Mouse (Mus musculus) heart, embryonic 11.5 days (tissue): Measurements from ENCODE around the gene Ccdc86. TPM values are rescaled to one million over a fixed set of nuclear protein-coding genes. Genes with fewer than 3 reads are reported as not detected.
A peak's percentile ranks its signal among the peaks of the same experiment; 100 is the strongest.

Experiments used
- ATAC-seq: fragments of 200-750 bp; cut with Nextera tagmentation; replicated peaks from 2 replicates; pipeline ENCODE4 v1.8.0; 2017; ENCODE audit warnings: moderate library complexity; ENCODE audit not compliant: insufficient number of reproducible peaks, low FRiP score, low TSS enrichment
- H3K27ac ChIP-seq: fragments of 300-500 bp; sonication (generic); 2 replicates; pipeline ENCODE4 v1.5.1; 2014; ENCODE audit warnings: mild to moderate bottlenecking, low read depth, low read length
- H3K27me3 ChIP-seq: fragments of 300-500 bp; sonication (generic); 2 replicates; pipeline ENCODE4 v1.6.1; 2014; ENCODE audit warnings: mild to moderate bottlenecking, low read length, mixed read lengths; ENCODE audit not compliant: control insufficient read depth, insufficient read depth
- H3K36me3 ChIP-seq: fragments of 300-500 bp; sonication (generic); 2 replicates; pipeline ENCODE4 v1.6.1; 2014; ENCODE audit warnings: mild to moderate bottlenecking, low read length, moderate library complexity, mixed read lengths; ENCODE audit not compliant: control insufficient read depth, insufficient read depth
- H3K4me1 ChIP-seq: fragments of 300-500 bp; sonication (generic); 2 replicates; pipeline ENCODE4 v1.6.1; 2014; ENCODE audit warnings: low read length; ENCODE audit not compliant: control insufficient read depth, insufficient read depth
- H3K4me2 ChIP-seq: fragments of 300-500 bp; sonication (generic); 2 replicates; pipeline ENCODE4 v1.6.1; 2014; ENCODE audit warnings: mild to moderate bottlenecking, moderate library complexity
- H3K4me3 ChIP-seq: fragments of 300-500 bp; sonication (generic); 2 replicates; pipeline ENCODE4 v1.5.1; 2014; ENCODE audit warnings: low read depth, low read length
- H3K9ac ChIP-seq: fragments of 300-500 bp; sonication (generic); 2 replicates; pipeline ENCODE4 v1.6.1; 2014; ENCODE audit warnings: mild to moderate bottlenecking, low read depth, low read length, moderate library complexity
- H3K9me3 ChIP-seq: fragments of 300-500 bp; sonication (generic); replicated peaks from 2 replicates; pipeline ENCODE4 v1.6.1; 2016; ENCODE audit warnings: low read length; ENCODE audit not compliant: control insufficient read depth
- WGBS: fragments of 180-500 bp; shearing (Covaris S2); extraction: QIAGEN DNeasy Blood & Tissue Kit; methylation state at CpG from one replicate; pipeline ENCODE4 v1.1.7; 2014; ENCODE audit not compliant: insufficient replicate concordance; 5-methylcytosine and 5-hydroxymethylcytosine counted together
- polyA plus RNA-seq: library from polyadenylated mRNA; unstranded; fragments of >200 nt; fragmentation: Nextera tagmentation; extraction: Ambion mirVana; gene quantifications from 2 replicates; pipeline ENCODE4 v1.2.1, GENCODE M21; 2014

Gene Ccdc86
- 17.7 and 18.9 TPM in 2 replicates for polyA plus RNA-seq

DNA sequence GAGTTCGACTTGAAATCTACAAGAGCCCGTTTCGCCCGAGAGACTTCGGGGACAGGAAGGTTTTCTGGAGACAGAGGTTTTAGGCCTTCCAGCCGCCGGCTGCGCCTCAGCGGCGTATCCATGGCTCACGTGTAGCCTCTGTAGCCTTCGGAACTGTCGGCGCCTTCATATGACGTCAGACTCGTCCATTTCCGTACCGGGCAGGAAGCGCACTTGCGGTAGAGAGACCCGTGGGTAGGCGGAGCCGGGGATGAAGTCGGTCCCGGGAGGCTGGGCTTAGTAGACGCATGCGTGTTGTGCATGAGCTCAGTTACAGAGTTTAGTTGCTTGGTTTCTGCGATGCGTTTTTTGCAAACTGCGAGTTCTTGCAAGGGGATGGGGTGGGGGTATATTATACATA, at the start of gene Ccdc86:
Ccdc86 (minus strand) TSS at position 155 of the 400 bp plus-strand sequence.
- Histone ChIP-seq H3K4me3 (peak within 1 kb of the TSS; percentile 80), H3K36me3 (peaks cover 10% of the 10 kb centered on the region; the same call in 1 of the 2 replicates), H3K27me3 (no peaks in the 10 kb centered on the region), H3K27ac (peak within 1 kb of the TSS; percentile 59), H3K9me3 (no peaks in the 10 kb centered on the region), H3K4me2 (peak within 1 kb of the TSS; percentile 100), H3K9ac (peak within 1 kb of the TSS; percentile 85), H3K4me1 (peaks cover 25% of the 10 kb centered on the region)
- under 1% methylated on average over 30 of the region's 30 CpGs for WGBS
- ATAC-seq, result peak; percentile 90

DNA sequence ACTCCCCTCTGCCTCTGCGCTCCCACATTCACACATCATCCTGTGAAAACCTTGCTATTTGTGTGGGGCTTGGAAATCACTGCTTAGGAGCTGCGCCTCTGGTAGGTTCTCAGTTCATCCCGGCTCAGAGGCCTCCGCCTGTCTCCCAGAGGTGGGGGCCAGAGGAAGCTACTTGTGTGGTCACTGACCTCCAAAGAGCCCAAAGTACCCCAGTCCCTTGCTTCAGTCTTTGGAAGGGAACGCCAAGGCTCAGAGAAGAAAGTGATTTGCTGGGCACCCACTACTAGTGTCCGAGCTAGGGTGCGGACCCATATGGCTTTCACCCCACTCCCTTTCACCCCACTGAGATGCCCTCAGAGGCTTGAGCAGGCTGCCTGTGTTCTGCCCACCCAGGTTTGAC, 44.1 kb upstream of the Ccdc86 start, which contains the start of gene Ms4a15:
Ms4a15 (minus strand) TSS at position 101 of the 400 bp plus-strand sequence.
- H3K4me2 ChIP-seq, result no peak within 1 kb of the TSS
- no peak within 1 kb of the TSS for H3K4me3 ChIP-seq
- H3K9me3 ChIP-seq, result no peaks in the 10 kb centered on the region
- H3K36me3 ChIP-seq, result no peaks in the 10 kb centered on the region
- H3K9ac ChIP-seq, result no peak within 1 kb of the TSS
- no peak within 1 kb of the TSS for H3K27ac ChIP-seq
- WGBS, result 80% methylated on average over 7 of the region's 7 CpGs
- H3K4me1 ChIP-seq, result peaks cover 9% of the 10 kb centered on the region
- no peak for ATAC-seq
- no peaks in the 10 kb centered on the region; the same call in 1 of the 2 replicates for H3K27me3 ChIP-seq

DNA sequence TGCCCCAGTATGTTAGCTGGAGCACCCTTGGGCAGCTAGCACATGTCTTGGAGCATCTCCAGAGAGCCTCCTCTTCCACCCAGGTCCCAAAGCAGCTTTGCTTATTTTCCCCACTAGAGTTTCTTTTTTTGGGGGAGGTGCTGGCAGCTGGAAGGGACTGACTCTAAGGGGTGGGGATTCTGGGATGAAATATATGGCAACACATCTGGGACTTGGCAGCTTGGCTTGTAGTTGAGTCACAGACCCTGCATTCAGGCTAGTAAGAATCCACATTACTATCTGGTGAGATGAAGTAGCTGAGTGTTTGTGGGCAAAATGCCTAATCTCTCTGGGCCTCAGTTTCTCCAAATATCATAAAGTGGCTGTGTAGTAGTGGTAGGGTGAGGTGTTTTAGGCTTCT, 42.8 kb upstream of the Ccdc86 start:
- Histone ChIP-seq H3K4me2 (no peak overlapping the region), H3K9ac (no peak overlapping the region), H3K27me3 (no peaks in the 10 kb centered on the region; the same call in 1 of the 2 replicates), H3K27ac (no peak overlapping the region), H3K4me3 (no peak overlapping the region), H3K4me1 (peaks cover 9% of the 10 kb centered on the region), H3K9me3 (no peaks in the 10 kb centered on the region), H3K36me3 (no peaks in the 10 kb centered on the region)
- no peak for ATAC-seq

DNA sequence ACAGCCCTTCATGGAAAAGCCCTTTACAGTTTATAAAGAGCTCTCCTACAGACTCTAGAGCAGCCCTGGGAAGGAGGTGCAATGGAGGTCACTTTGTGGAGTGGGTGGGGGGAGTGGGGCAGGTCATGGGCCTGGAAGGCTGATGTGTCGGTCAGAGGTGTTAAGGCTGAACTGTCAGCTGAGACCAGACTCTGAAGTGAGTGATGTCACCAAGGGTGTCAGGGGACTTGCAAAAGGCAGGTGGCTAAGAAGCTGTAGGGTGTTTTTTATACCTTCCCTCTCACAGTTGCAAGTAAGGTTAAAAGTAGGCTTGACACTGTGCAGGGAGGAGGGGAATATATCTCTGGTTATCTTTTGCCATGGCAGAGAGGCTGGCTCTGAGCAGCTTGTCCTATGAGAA, 41.7 kb upstream of the Ccdc86 start:
- peaks cover 9% of the 10 kb centered on the region for H3K4me1 ChIP-seq
- WGBS, result 14% methylated on average over 1 of the region's 1 CpGs
- H3K9ac ChIP-seq, result no peak overlapping the region
- ATAC-seq, result no peak
- no peaks in the 10 kb centered on the region for H3K9me3 ChIP-seq
- H3K4me2 ChIP-seq, result no peak overlapping the region
- H3K27me3 ChIP-seq, result no peaks in the 10 kb centered on the region; the same call in 1 of the 2 replicates
- H3K4me3 ChIP-seq, result no peak overlapping the region
- no peaks in the 10 kb centered on the region for H3K36me3 ChIP-seq
- H3K27ac ChIP-seq, result no peak overlapping the region

DNA sequence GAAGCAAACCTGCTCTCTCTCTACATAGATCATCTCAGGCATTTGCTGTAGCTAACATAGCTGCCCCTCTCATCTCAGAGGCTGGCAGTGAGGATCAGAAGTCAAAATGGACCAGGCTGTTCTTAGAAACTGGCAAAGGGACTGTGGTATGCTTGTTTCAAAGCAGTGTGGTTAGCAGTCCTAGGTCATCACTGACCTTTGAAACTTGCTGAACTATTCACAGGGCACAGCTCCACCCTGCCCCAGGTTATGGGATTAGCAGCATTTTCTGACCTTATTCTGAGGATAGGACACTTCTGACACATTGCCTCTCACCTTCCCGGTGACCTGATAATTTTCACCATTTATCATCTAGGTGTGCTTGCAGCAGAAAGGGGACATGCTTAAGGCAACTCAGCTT, 39.5 kb upstream of the Ccdc86 start:
- Histone ChIP-seq H3K9ac (no peak overlapping the region), H3K4me3 (no peak overlapping the region), H3K36me3 (no peaks in the 10 kb centered on the region), H3K27ac (no peak overlapping the region), H3K4me1 (peaks cover 9% of the 10 kb centered on the region), H3K27me3 (no peaks in the 10 kb centered on the region; the same call in 1 of the 2 replicates), H3K4me2 (no peak overlapping the region), H3K9me3 (no peaks in the 10 kb centered on the region)
- 74% methylated on average over 1 of the region's 1 CpGs for WGBS
- no peak for ATAC-seq

DNA sequence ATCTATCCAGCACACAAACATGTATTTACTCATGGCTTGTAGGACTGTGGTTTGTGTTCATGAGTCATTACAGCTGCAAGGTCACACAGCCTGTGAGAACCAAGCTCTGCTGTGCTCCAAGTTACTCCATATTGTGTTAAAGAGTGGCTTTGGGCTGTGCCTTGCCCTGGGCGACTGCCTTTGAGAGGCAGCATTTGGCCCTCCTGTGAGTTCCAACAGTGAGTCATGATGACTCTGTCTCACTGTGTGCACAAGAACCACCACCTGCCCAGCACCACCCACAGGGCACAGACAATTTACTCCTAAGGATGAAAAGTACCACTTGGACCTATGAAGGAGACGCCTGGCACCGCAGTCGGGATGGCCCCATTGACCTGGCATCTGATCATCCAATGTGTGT, 36.8 kb upstream of the Ccdc86 start:
- Histone ChIP-seq H3K9ac (no peak overlapping the region), H3K4me3 (no peak overlapping the region), H3K4me1 (peaks cover 8% of the 10 kb centered on the region), H3K27ac (no peak overlapping the region), H3K27me3 (no peaks in the 10 kb centered on the region), H3K4me2 (no peak overlapping the region), H3K9me3 (no peaks in the 10 kb centered on the region), H3K36me3 (no peaks in the 10 kb centered on the region)
- WGBS, result 76% methylated on average over 4 of the region's 4 CpGs
- no peak for ATAC-seq

DNA sequence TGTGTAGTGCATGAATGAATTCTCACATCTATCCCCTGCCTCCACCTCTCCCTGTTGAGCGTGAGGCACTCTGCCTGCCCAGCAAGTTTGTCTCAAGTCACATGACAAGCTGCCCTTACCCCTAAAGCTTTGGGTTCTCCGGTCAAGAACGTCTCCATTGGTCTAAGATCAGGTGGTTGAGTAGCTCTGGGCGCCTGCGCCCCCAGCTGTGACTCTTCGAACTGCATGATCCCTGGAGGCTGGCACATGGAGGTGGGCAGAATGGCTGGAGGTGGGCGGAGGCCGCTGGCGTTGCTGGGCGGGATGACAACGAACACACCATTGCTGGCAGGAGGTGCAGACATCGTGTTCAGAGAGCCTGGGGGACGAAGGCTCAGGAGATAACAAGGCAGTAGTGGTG, 35.5 kb upstream of the Ccdc86 start:
- no peak overlapping the region for H3K9ac ChIP-seq
- ATAC-seq, result no peak
- 0 out of 2 replicates have a peak, but pooled peaks cover 3% of the 10 kb centered on the region for H3K4me1 ChIP-seq
- no peak overlapping the region for H3K4me3 ChIP-seq
- no peaks in the 10 kb centered on the region for H3K27me3 ChIP-seq
- no peak overlapping the region for H3K27ac ChIP-seq
- H3K4me2 ChIP-seq, result no peak overlapping the region
- no peaks in the 10 kb centered on the region for H3K9me3 ChIP-seq
- H3K36me3 ChIP-seq, result no peaks in the 10 kb centered on the region
- 68% methylated on average over 13 of the region's 13 CpGs for WGBS

DNA sequence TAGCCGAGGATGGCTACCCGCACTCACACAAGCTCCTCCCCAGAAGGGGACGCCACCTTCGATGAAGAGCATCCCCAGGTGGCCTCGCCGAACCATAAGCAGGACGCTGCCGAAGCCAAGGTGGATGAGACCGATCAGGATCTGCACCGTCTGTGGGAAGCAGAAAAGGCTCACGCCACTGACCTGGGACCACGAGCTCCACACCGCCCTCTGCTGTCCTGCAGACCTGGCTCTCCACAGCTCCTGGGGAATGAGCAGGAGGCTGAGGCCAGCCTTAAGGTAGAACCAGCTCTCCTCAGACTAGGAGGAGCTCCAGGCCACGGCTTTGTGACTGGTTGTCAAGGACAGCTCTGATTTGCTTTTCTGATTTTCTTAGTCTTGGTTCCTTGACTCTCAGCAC, 34.1 kb upstream of the Ccdc86 start:
- Histone ChIP-seq H3K4me2 (peak overlapping the region; percentile 42), H3K27me3 (no peaks in the 10 kb centered on the region), H3K4me1 (0 out of 2 replicates have a peak, but pooled peaks cover 3% of the 10 kb centered on the region), H3K36me3 (no peaks in the 10 kb centered on the region), H3K27ac (no peak overlapping the region), H3K9me3 (no peaks in the 10 kb centered on the region), H3K9ac (no peak overlapping the region), H3K4me3 (no peak overlapping the region)
- WGBS, result 16% methylated on average over 14 of the region's 14 CpGs
- no peak for ATAC-seq

DNA sequence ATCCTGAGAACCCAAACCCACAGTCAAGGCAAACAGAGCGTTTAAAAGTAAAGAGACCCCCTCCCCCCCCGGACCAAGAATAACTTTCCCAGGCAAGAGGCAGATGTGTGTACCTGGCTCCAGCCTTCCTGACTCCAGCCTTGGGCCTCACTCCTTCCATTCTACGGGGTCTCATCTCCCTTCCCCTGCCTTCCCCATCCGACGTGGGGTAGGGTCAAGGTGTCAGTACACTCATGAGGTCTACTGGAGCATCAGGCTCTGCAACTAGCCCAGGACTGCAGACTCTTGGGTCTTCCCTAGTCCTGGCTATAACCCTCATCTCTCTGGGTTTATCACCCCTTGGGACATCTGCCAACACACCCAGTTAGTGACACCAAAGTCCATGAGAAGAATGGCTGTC, 31.1 kb upstream of the Ccdc86 start:
- 80% methylated on average over 5 of the region's 5 CpGs for WGBS
- Histone ChIP-seq H3K4me1 (0 out of 2 replicates have a peak, but pooled peaks cover 3% of the 10 kb centered on the region), H3K4me2 (no peak overlapping the region), H3K27me3 (no peaks in the 10 kb centered on the region), H3K27ac (no peak overlapping the region), H3K9ac (no peak overlapping the region), H3K9me3 (no peaks in the 10 kb centered on the region), H3K36me3 (no peaks in the 10 kb centered on the region), H3K4me3 (no peak overlapping the region)
- no peak for ATAC-seq
